Mouse (Mus musculus) heart, embryonic 12.5 days (tissue): ENCODE results near the gene Kctd21. TPM values are rescaled to one million over a fixed set of nuclear protein-coding genes. Genes with fewer than 3 reads are reported as not detected.

Source experiments
- ATAC-seq: fragments of 200-750 bp; cut with Nextera tagmentation; 2 replicates; pipeline ENCODE4 v1.8.0; 2017; ENCODE audit warnings: moderate TSS enrichment, moderate library complexity; ENCODE audit not compliant: insufficient number of reproducible peaks, low FRiP score
- H3K27ac ChIP-seq: fragments of 300-500 bp; sonication (generic); 2 replicates; pipeline ENCODE4 v1.5.1; 2016; ENCODE audit warnings: mild to moderate bottlenecking, moderate library complexity; ENCODE audit not compliant: poor library complexity, severe bottlenecking
- H3K27me3 ChIP-seq: fragments of 300-500 bp; sonication (generic); replicated peaks from 2 replicates; pipeline ENCODE4 v1.6.1; 2016; ENCODE audit warnings: mild to moderate bottlenecking, moderate library complexity
- H3K36me3 ChIP-seq: fragments of 300-500 bp; sonication (generic); 2 replicates; pipeline ENCODE4 v1.6.1; 2016; ENCODE audit warnings: mild to moderate bottlenecking, moderate library complexity
- H3K4me1 ChIP-seq: fragments of 300-500 bp; sonication (generic); replicated peaks from 2 replicates; pipeline ENCODE4 v1.6.1; 2016; ENCODE audit warnings: mild to moderate bottlenecking
- H3K4me2 ChIP-seq: fragments of 300-500 bp; sonication (generic); 2 replicates; pipeline ENCODE4 v1.6.1; 2016; ENCODE audit warnings: mild to moderate bottlenecking, moderate library complexity
- H3K4me3 ChIP-seq: fragments of 300-500 bp; sonication (generic); 2 replicates; pipeline ENCODE4 v1.5.1; 2016; ENCODE audit warnings: mild to moderate bottlenecking
- H3K9ac ChIP-seq: fragments of 300-500 bp; sonication (generic); 2 replicates; pipeline ENCODE4 v1.6.1; 2016; ENCODE audit warnings: mild to moderate bottlenecking, moderate library complexity
- H3K9me3 ChIP-seq: fragments of 300-500 bp; sonication (generic); replicated peaks from 2 replicates; pipeline ENCODE4 v1.6.1; 2016; ENCODE audit warnings: mild to moderate bottlenecking, moderate library complexity
- WGBS: fragments of 180-500 bp; shearing (Covaris S2); methylation state at CpG from one replicate; pipeline ENCODE4 v1.1.7; 2016; 5-methylcytosine and 5-hydroxymethylcytosine counted together
- polyA plus RNA-seq: library from polyadenylated mRNA; unstranded; fragments of >200 nt; fragmentation: Nextera tagmentation; extraction: Ambion mirVana; gene quantifications from 2 replicates; pipeline ENCODE4 v1.2.1, GENCODE M21; 2016

Gene Kctd21
- polyA plus RNA-seq, 1 experiment from 2014 or later = 4.0 TPM

DNA sequence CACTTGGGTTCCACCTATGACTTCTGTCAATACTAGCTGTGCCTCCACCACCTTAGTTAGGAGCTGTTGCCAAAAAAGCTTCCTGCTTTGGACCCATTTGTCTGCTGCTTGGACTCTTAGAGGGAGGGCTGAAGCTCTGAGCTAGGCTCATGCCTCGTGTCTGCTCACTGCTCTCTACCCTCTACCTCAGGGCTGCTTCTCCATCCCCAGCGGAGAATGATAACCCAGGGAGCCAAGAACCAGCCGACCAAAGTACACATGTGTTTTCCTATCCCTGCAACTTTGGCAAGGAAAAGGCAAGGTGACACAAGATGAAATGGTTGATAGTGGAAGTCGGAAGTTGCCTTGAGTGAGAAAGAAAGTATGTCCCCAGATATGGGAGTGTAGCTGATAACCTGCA, 26.9 kb upstream of the Kctd21 start:
- Histone ChIP-seq H3K36me3 (peaks cover 94% of the 10 kb centered on the region), H3K4me2 (no peak overlapping the region), H3K27ac (no peak overlapping the region), H3K4me3 (no peak overlapping the region), H3K9ac (no peak overlapping the region), H3K9me3 (no peaks in the 10 kb centered on the region), H3K4me1 (0 out of 2 replicates have a peak, but pooled peaks cover 4% of the 10 kb centered on the region), H3K27me3 (no peaks in the 10 kb centered on the region)
- ATAC-seq = no peak
- 73% methylated on average over 4 of the region's 4 CpGs for WGBS

DNA sequence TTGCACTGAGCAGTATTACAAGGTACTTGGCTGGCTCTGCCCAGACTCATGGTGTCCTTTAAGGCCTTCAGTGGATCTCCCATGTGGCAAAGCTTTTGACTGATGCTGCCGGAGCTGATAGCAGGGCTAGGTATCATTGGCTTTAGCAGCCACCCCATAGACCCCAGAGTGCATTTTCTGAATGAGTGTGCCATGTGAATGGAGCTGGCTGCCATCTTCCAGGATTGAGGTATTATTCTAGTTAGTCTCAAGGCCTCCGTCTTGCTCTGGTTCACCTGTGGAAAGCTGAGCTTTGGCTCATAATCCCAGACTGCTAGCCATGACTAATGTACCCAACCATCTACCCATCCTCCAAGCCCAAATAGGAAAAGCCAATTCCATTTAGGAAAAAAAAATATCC, 25.3 kb upstream of the Kctd21 start:
- no peaks in the 10 kb centered on the region for H3K27me3 ChIP-seq
- H3K4me1 ChIP-seq = no peaks in the 10 kb centered on the region
- no peak for ATAC-seq
- no peak overlapping the region for H3K9ac ChIP-seq
- peaks cover 95% of the 10 kb centered on the region for H3K36me3 ChIP-seq
- no peak overlapping the region for H3K27ac ChIP-seq
- no peak overlapping the region for H3K4me3 ChIP-seq
- H3K9me3 ChIP-seq = no peaks in the 10 kb centered on the region
- H3K4me2 ChIP-seq = no peak overlapping the region
- 93% methylated on average over 2 of the region's 2 CpGs for WGBS

DNA sequence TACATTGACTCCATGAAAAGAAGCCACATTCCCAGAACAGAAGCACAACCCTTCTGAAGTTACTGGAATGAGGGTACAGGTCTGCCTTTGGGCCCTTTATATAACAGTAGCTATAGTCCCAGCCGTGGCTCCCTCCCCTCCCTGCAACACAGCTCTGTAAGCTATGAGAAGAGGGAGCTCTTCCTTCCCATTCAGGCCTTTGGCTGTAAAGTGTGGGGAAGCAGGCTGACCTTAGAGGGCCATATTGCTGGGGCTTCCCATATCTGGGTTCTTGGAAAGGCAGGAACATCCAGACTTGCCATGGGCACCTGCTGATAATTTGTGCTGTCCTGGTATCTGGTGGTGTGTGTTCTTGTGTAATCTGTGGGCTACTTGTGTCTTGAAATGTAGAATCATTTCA, 24.6 kb upstream of the Kctd21 start:
- peaks cover 98% of the 10 kb centered on the region for H3K36me3 ChIP-seq
- no peak overlapping the region for H3K4me2 ChIP-seq
- no peak overlapping the region for H3K9ac ChIP-seq
- ATAC-seq = no peak
- no peak overlapping the region for H3K4me3 ChIP-seq
- H3K27me3 ChIP-seq = no peaks in the 10 kb centered on the region
- no peaks in the 10 kb centered on the region for H3K9me3 ChIP-seq
- 76% methylated on average over 1 of the region's 1 CpGs for WGBS
- no peaks in the 10 kb centered on the region for H3K4me1 ChIP-seq
- no peak overlapping the region for H3K27ac ChIP-seq

DNA sequence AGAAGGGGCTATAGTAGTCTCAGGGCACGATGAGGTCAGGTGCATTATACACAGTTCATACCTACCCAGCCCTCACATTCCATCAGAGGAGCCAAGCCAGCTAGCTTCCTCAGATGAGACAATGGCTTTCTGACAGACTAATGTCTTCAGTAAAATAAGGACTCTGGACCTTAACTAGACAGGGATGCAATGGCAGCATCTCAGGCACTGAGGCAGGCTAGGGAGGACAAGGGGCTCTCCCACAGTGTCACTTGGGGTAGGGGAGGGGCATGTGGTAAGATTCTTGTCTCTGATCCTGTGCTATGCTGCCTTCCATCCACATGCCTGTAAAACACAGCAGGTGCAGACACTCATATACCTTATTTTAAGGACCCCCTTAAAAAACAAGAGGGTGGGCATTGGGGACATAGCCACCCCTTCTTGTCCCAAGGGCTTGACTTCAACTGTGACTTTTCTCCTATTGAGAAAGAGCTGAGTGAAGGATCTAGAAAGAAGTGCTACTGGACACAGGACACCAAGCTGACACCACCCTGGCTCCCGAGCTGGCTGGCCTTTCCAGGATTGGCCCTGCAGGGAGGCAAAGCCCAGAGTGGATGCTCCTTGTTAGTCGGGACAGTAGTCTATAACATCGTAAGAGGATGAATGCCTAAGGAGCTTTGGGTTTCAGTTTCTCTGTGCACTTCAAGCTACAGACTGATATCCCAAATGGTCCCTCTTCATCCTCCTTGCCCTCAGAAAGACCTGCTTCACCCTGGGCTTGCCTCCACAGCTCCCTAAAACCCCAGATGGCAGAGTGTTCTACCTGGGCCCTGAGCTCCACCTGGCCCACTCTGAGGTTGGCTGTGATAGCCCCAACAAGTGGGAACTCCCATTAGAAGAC, 22.4 kb upstream of the Kctd21 start:
- peaks cover 83% of the 10 kb centered on the region for H3K36me3 ChIP-seq

DNA sequence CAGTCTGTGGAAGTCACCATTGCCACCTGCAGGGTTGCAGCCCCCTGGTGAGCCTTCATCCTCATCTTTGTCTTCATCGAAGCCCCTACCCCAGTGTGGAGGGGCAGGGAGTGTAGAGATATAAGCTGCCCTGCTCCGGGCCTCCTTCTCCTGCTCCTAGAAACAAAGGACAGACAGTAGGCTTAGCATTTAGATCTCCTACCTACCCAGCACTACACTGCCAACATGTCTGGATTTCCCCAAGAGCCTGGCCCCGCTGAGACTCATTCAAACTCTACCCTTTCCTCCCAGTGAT, 21.8 kb upstream of the Kctd21 start:
- H3K4me1 ChIP-seq = no peaks in the 10 kb centered on the region
- WGBS = 82% methylated on average over 3 of the region's 3 CpGs
- no peaks in the 10 kb centered on the region for H3K27me3 ChIP-seq
- no peak overlapping the region for H3K9ac ChIP-seq
- no peak overlapping the region for H3K4me2 ChIP-seq
- no peak overlapping the region for H3K27ac ChIP-seq
- no peaks in the 10 kb centered on the region for H3K9me3 ChIP-seq
- peaks cover 78% of the 10 kb centered on the region for H3K36me3 ChIP-seq
- ATAC-seq = no peak
- H3K4me3 ChIP-seq = no peak overlapping the region

More for the DNA sequence above, 22.4 kb upstream of the Kctd21 start:
- H3K4me2 ChIP-seq = no peak overlapping the region
- H3K9me3 ChIP-seq = no peaks in the 10 kb centered on the region
- H3K27ac ChIP-seq = no peak overlapping the region
- H3K27me3 ChIP-seq = no peaks in the 10 kb centered on the region
- H3K4me1 ChIP-seq = no peaks in the 10 kb centered on the region
- H3K4me3 ChIP-seq = no peak overlapping the region
- 83% methylated on average over 4 of the region's 4 CpGs for WGBS
- no peak overlapping the region for H3K9ac ChIP-seq
- ATAC-seq = no peak

DNA sequence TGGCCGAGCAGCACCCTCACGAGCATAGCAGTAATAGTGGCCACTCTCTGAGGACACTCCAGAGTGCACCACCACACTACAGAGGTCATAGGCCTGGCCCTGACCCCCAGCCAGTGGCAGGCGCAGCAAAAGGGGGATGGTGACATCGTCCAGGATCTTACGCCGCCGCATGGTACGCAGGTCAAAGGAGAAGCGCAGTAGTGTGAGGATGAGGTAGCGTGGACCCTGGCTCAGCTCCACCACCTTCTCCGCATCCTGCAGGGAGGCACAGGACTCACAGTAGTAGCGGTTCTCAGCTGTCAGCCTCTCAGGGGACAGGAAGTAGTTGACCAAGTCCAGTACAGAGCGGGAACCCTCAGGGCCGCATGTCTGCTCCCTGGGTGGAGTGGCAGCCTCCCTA, 20.5 kb upstream of the Kctd21 start:
- 86% methylated on average over 14 of the region's 14 CpGs for WGBS
- Histone ChIP-seq H3K9me3 (no peaks in the 10 kb centered on the region), H3K27ac (no peak overlapping the region), H3K4me3 (no peak overlapping the region), H3K36me3 (peaks cover 67% of the 10 kb centered on the region), H3K4me2 (no peak overlapping the region), H3K4me1 (no peaks in the 10 kb centered on the region), H3K27me3 (no peaks in the 10 kb centered on the region), H3K9ac (no peak overlapping the region)
- no peak for ATAC-seq

DNA sequence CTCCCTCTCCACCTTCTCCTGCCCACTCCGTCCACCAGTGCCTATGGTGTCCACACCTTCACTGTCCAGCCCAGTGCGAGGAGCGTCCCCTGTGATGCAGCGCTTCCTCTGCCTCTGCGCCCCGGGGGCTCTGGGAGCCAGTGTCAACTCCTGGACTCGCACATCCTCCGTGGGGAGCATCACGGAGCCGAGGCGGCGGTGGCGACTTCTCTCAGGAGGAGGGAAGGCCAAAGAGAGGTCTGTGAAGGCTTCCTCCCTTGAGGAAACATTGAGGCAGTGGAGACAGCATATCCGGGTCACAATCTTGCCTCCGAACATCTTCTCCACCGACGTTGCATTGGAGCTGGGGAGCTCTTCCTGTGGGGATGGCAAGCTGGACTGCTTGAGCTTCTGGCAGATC, 19.9 kb upstream of the Kctd21 start:
- no peaks in the 10 kb centered on the region for H3K4me1 ChIP-seq
- no peak overlapping the region for H3K4me2 ChIP-seq
- peaks cover 62% of the 10 kb centered on the region for H3K36me3 ChIP-seq
- H3K27ac ChIP-seq = no peak overlapping the region
- H3K9me3 ChIP-seq = no peaks in the 10 kb centered on the region
- no peak for ATAC-seq
- H3K4me3 ChIP-seq = no peak overlapping the region
- no peak overlapping the region for H3K9ac ChIP-seq
- no peaks in the 10 kb centered on the region for H3K27me3 ChIP-seq
- 86% methylated on average over 17 of the region's 17 CpGs for WGBS

DNA sequence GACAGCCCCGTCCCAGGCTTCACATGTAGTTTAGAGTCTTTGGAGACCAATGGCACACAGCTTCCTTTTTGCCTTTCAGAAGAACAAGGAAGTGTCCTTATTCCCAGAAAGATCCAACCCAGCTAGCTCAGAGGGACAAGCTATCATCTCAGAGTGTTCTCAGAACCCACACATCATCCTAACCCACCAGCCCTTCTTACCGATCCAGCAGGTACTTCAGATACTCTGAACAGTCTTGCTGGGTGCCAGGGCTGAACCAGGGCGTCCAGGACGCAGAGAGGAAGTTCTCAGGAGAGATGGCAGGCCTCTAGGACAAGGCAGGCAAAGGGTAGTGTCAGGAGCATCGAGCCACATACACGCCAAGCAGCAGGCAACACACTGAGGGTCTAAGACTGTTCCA, 19.3 kb upstream of the Kctd21 start:
- Histone ChIP-seq H3K27me3 (no peaks in the 10 kb centered on the region), H3K9ac (no peak overlapping the region), H3K27ac (no peak overlapping the region), H3K4me3 (no peak overlapping the region), H3K4me2 (no peak overlapping the region), H3K36me3 (peaks cover 56% of the 10 kb centered on the region), H3K4me1 (no peaks in the 10 kb centered on the region), H3K9me3 (no peaks in the 10 kb centered on the region)
- no peak for ATAC-seq
- 79% methylated on average over 6 of the region's 6 CpGs for WGBS

DNA sequence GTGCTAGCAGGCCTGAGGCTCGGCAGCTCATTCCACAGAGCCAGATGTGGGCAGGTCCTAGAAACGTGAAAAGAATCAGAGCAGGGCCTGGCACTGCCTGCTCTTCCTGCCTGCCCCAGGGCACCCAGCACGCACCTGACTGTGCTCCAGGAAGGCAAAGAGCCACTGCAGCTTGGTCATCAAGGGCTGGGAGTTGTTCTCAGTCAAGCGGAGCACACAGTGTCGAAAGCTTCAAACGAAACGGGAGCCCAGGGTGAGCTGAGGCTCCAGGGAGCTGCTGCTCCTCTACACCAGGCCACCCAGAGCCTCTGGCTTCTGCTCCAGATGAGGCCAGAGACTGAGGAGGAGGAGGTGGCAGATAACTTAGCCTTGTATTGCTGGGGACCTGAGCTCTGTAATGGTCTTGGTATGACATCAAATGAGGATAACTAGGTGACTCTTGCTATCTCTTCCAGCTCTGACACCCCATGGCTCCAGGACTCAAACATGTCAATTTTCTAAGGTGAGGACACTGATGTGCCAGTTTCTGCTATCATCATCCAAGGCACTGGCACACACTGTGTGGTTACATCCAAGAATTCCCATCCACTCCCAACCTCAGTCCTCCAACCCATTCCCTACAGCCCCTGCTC, 18.6 kb upstream of the Kctd21 start:
- no peaks in the 10 kb centered on the region for H3K27me3 ChIP-seq
- 57% methylated on average over 7 of the region's 7 CpGs for WGBS
- ATAC-seq = no peak
- 0 out of 2 replicates have a peak, but pooled peaks cover 3% of the 10 kb centered on the region for H3K4me1 ChIP-seq
- peaks cover 51% of the 10 kb centered on the region for H3K36me3 ChIP-seq
- H3K9ac ChIP-seq = no peak overlapping the region
- no peak overlapping the region for H3K4me2 ChIP-seq
- H3K4me3 ChIP-seq = no peak overlapping the region
- H3K27ac ChIP-seq = no peak overlapping the region
- no peaks in the 10 kb centered on the region for H3K9me3 ChIP-seq

DNA sequence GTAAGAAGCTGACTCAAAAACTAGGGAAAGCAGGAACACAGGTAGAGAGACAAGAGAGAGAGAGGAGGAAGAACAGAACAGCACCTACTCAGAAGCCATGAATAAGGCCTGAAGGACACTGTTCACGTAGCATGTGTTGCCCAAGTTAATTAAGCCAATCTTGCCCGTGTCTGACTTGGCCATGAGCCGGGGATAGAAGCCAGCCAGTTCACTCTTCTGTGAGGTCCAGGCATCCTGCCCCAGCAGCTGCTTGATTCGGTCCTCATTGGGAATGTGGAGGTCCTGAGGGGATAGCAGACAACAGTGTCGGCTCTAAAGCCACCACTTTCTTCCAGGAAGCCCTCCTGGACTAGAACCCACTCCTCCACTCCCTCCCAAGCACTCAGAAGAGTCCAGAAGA, 17.5 kb upstream of the Kctd21 start:
- no peak overlapping the region for H3K4me2 ChIP-seq
- H3K4me3 ChIP-seq = no peak overlapping the region
- H3K27ac ChIP-seq = no peak overlapping the region
- peaks cover 39% of the 10 kb centered on the region for H3K36me3 ChIP-seq
- 0 out of 2 replicates have a peak, but pooled peaks cover 3% of the 10 kb centered on the region for H3K4me1 ChIP-seq
- no peak for ATAC-seq
- H3K9ac ChIP-seq = no peak overlapping the region
- WGBS = 92% methylated on average over 5 of the region's 5 CpGs
- no peaks in the 10 kb centered on the region for H3K27me3 ChIP-seq
- H3K9me3 ChIP-seq = no peaks in the 10 kb centered on the region

DNA sequence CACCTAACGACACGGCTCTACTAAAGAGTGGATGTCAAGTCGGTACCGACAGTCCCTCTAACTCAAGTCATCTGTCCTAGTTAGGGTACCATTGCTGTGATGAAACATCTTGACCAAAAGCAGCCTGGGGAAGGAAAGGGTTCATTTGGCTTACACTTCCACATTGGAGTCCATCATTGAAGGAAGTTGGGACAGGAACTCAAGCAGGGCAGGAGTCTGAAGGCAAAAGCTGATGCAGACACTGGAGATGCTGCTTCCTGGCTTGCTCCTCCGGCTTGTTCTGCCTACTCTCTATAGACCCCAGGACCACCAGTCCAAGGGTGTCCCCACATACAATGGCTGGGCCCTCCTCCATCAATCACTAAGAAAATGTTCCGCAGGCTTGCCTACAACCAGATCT, 16.5 kb upstream of the Kctd21 start:
- no peak for ATAC-seq

More for the DNA sequence above, 16.5 kb upstream of the Kctd21 start:
- Histone ChIP-seq H3K36me3 (peaks cover 29% of the 10 kb centered on the region), H3K27ac (no peak overlapping the region), H3K9ac (no peak overlapping the region), H3K27me3 (no peaks in the 10 kb centered on the region), H3K4me2 (no peak overlapping the region), H3K9me3 (no peaks in the 10 kb centered on the region), H3K4me1 (0 out of 2 replicates have a peak, but pooled peaks cover 3% of the 10 kb centered on the region), H3K4me3 (no peak overlapping the region)
- 81% methylated on average over 6 of the region's 6 CpGs for WGBS
